Mouse (Mus musculus) lung, embryonic 14.5 days (tissue): Measurements from ENCODE around the gene Retsat. TPM values are rescaled to one million over a fixed set of nuclear protein-coding genes. Genes with fewer than 3 reads are reported as not detected.

Experiments
- ATAC-seq: fragments of 200-750 bp; cut with Nextera tagmentation; 2 replicates; pipeline ENCODE4 v1.8.0; 2017; ENCODE audit warnings: mild to moderate bottlenecking, moderate TSS enrichment, moderate library complexity; ENCODE audit not compliant: insufficient read depth
- DNase-seq: peaks from one replicate; pipeline ENCODE4 v3.0.0-alpha.2; 2015
- H3K27ac ChIP-seq: fragments of 300-500 bp; sonication (generic); 2 replicates; pipeline ENCODE4 v1.5.1; 2014; ENCODE audit warnings: low read depth, mild to moderate bottlenecking, moderate library complexity
- H3K27me3 ChIP-seq: fragments of 300-500 bp; sonication (generic); 2 replicates; pipeline ENCODE4 v1.6.1; 2014; ENCODE audit warnings: low read length, control low read depth; ENCODE audit not compliant: insufficient read depth
- H3K36me3 ChIP-seq: fragments of 300-500 bp; sonication (generic); 2 replicates; pipeline ENCODE4 v1.6.1; 2014; ENCODE audit warnings: control low read depth; ENCODE audit not compliant: insufficient read depth
- H3K4me1 ChIP-seq: fragments of 300-500 bp; sonication (generic); 2 replicates; pipeline ENCODE4 v1.6.1; 2014; ENCODE audit warnings: antibody characterized with exemption, control low read depth; ENCODE audit not compliant: insufficient read depth
- H3K4me2 ChIP-seq: fragments of 300-500 bp; sonication (generic); 2 replicates; pipeline ENCODE4 v1.6.1; 2014; ENCODE audit warnings: mild to moderate bottlenecking
- H3K4me3 ChIP-seq: fragments of 300-500 bp; sonication (generic); 2 replicates; pipeline ENCODE4 v1.5.1; 2014; ENCODE audit warnings: low read depth, low read length
- H3K9ac ChIP-seq: fragments of 300-500 bp; sonication (generic); 2 replicates; pipeline ENCODE4 v1.6.1; 2014
- H3K9me3 ChIP-seq: fragments of 300-500 bp; sonication (generic); 2 replicates; pipeline ENCODE4 v1.6.1; 2016; ENCODE audit warnings: low read depth, low read length, control low read depth
- CTCF ChIP-seq: IDR thresholded peaks from 2 replicates; pipeline ENCODE4 v1.5.1; 2016; ENCODE audit warnings: antibody characterized with exemption, low read depth
- WGBS: fragments of 180-500 bp; shearing (Covaris S2); extraction: QIAGEN DNeasy Blood & Tissue Kit; methylation state at CpG from one replicate; pipeline ENCODE4 v1.1.7; 2014; 5-methylcytosine and 5-hydroxymethylcytosine counted together
- polyA plus RNA-seq: library from polyadenylated mRNA; unstranded; fragments of >200 nt; fragmentation: Nextera tagmentation; extraction: Ambion mirVana; gene quantifications from 2 replicates; pipeline ENCODE4 v1.2.1, GENCODE M21; 2014

Gene Retsat
- polyA plus RNA-seq, 1 experiment from 2014 or later = 18.4 TPM

GRCm38 (mm10) chr6:72570644-72571397 lies 27.5 kb upstream of the Retsat start:
- Histone ChIP-seq H3K4me1 (no peaks in the 10 kb centered on the region), H3K4me3 (no peak overlapping the region), H3K27me3 (no peaks in the 10 kb centered on the region), H3K36me3 (peaks cover 6% of the 10 kb centered on the region; the same call in 1 of the 2 replicates), H3K27ac (no peak overlapping the region), H3K4me2 (no peak overlapping the region), H3K9me3 (no peaks in the 10 kb centered on the region), H3K9ac (no peak overlapping the region)
- 84% methylated on average over 10 of the region's 10 CpGs for WGBS
- DNase-seq (no peak), ATAC-seq (no peak)
- no peak for TF ChIP-seq CTCF

GRCm38 (mm10) chr6:72571826-72572225 lies 26.4 kb upstream of the Retsat start:
- Histone ChIP-seq H3K36me3 (peaks cover 6% of the 10 kb centered on the region; the same call in 1 of the 2 replicates), H3K27me3 (no peaks in the 10 kb centered on the region), H3K9me3 (no peaks in the 10 kb centered on the region), H3K27ac (no peak overlapping the region), H3K4me3 (no peak overlapping the region), H3K4me2 (no peak overlapping the region), H3K4me1 (no peaks in the 10 kb centered on the region), H3K9ac (no peak overlapping the region)
- 30% methylated on average over 3 of the region's 3 CpGs for WGBS
- TF ChIP-seq CTCF = no peak
- DNase-seq (no peak), ATAC-seq (no peak)

GRCm38 (mm10) chr6:72576041-72576440 lies 22.2 kb upstream of the Retsat start:
- no peak for TF ChIP-seq CTCF
- Histone ChIP-seq H3K4me2 (no peak overlapping the region), H3K27me3 (no peaks in the 10 kb centered on the region), H3K4me1 (no peaks in the 10 kb centered on the region), H3K4me3 (no peak overlapping the region), H3K9ac (no peak overlapping the region), H3K36me3 (0 out of 2 replicates have a peak, but pooled peaks cover 10% of the 10 kb centered on the region), H3K9me3 (no peaks in the 10 kb centered on the region), H3K27ac (no peak overlapping the region)
- ATAC-seq (no peak), DNase-seq (no peak)
- WGBS = 86% methylated on average over 3 of the region's 3 CpGs

GRCm38 (mm10) chr6:72581625-72582382 lies 16.5 kb upstream of the Retsat start:
- no peak for TF ChIP-seq CTCF
- Histone ChIP-seq H3K36me3 (0 out of 2 replicates have a peak, but pooled peaks cover 6% of the 10 kb centered on the region), H3K27ac (no peak overlapping the region), H3K9me3 (no peaks in the 10 kb centered on the region), H3K9ac (no peak overlapping the region), H3K4me3 (no peak overlapping the region), H3K4me1 (no peaks in the 10 kb centered on the region), H3K27me3 (no peaks in the 10 kb centered on the region), H3K4me2 (no peak overlapping the region)
- DNase-seq (no peak), ATAC-seq (no peak)
- WGBS = 76% methylated on average over 11 of the region's 11 CpGs

GRCm38 (mm10) chr6:72583211-72583839 lies 14.9 kb upstream of the Retsat start:
- no peak overlapping the region for H3K9ac ChIP-seq
- H3K36me3 ChIP-seq = 0 out of 2 replicates have a peak, but pooled peaks cover 6% of the 10 kb centered on the region
- 84% methylated on average over 4 of the region's 4 CpGs for WGBS
- H3K27me3 ChIP-seq = no peaks in the 10 kb centered on the region
- ATAC-seq = no peak
- no peaks in the 10 kb centered on the region for H3K4me1 ChIP-seq
- no peak for TF ChIP-seq CTCF
- H3K27ac ChIP-seq = no peak overlapping the region
- DNase-seq = no peak
- no peak overlapping the region for H3K4me3 ChIP-seq
- no peak overlapping the region for H3K4me2 ChIP-seq
- H3K9me3 ChIP-seq = no peaks in the 10 kb centered on the region

- H3K4me3 ChIP-seq = no peak overlapping the region
- H3K4me1 ChIP-seq = no peaks in the 10 kb centered on the region
- H3K36me3 ChIP-seq = 0 out of 2 replicates have a peak, but pooled peaks cover 6% of the 10 kb centered on the region
- no peaks in the 10 kb centered on the region for H3K9me3 ChIP-seq
- no peak for DNase-seq
- no peak for TF ChIP-seq CTCF
- WGBS = 58% methylated on average over 11 of the region's 11 CpGs
- H3K27ac ChIP-seq = no peak overlapping the region
- H3K9ac ChIP-seq = no peak overlapping the region
- ATAC-seq = no peak
- no peak overlapping the region for H3K4me2 ChIP-seq
- H3K27me3 ChIP-seq = no peaks in the 10 kb centered on the region
Measured at GRCm38 (mm10) chr6:72584154-72584553, 14.1 kb upstream of the Retsat start.

GRCm38 (mm10) chr6:72586701-72587100 lies 11.6 kb upstream of the Retsat start:
- WGBS = 79% methylated on average over 3 of the region's 3 CpGs
- Histone ChIP-seq H3K4me3 (no peak overlapping the region), H3K9ac (no peak overlapping the region), H3K9me3 (no peaks in the 10 kb centered on the region), H3K27me3 (no peaks in the 10 kb centered on the region), H3K27ac (no peak overlapping the region), H3K36me3 (no peaks in the 10 kb centered on the region), H3K4me2 (no peak overlapping the region), H3K4me1 (no peaks in the 10 kb centered on the region)
- TF ChIP-seq CTCF = no peak
- ATAC-seq = no peak
- DNase-seq = no peak
